In the genomic region with DNA sequence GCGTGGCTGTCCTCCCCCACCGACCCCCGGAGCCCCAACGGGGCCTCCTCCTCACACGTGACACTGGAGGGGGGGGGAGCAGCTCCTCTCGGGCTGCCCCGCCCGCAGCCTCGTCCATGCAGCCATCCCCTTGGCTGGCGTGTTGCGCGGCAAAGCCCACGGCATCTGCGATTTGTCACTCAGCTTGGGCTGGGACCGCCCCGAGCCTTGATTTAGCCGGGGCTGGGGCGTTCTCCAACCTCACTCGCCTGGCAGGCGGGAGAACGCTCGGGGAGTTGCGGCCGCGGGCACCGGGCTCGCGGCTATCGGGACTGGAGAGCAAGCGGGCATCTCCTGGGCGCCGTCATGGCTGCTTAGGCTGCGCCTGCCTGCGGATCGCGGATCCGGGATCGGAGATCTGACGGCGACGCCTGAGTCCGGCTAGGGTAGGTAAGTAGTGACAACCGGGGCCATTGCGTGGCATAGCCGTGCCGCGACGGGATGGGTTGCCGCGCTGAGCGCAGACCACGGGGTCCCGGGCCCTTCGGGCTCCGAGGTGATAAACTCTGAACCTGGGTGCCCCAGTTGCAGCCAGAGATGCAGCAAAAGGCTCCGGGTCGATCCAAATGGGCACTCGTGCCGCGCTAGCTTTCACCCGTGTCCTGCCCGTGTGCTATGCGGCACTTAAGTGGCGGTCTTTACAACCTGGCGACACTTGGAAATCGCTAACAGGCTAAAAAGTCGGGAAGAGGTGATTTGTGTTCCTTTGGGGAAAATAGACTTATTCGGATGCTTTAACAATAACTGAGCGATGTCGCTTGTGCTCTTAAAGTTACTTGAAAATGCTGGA, we compare ENCODE assay signal across 8 mouse cellular contexts. TPM values are rescaled to one million over a fixed set of nuclear protein-coding genes. Genes with fewer than 3 reads are reported as not detected.
A peak's percentile ranks its signal among the peaks of the same experiment; 100 is the strongest.
DNase-seq lines count a peak whose midpoint lies in the region; ATAC-seq and TF ChIP-seq lines count a peak whose summit lies in the region.

No protein-coding gene starts in this region.

- H3K4me2 ChIP-seq in hindbrain, embryonic 11.5 days (replicated peaks; ENCODE audit: low read depth, low read length), result peak overlapping the region; percentile 51
- H3K4me2 ChIP-seq in lung, embryonic 16.5 days (ENCODE audit: low read depth, low read length), result peak overlapping the region; percentile 64

- H3K4me1 ChIP-seq in hindbrain, embryonic 11.5 days (replicated peaks; ENCODE audit: control insufficient read depth, insufficient read depth, low read length), result no peaks in the 10 kb centered on the region
- no peaks in the 10 kb centered on the region for H3K4me1 ChIP-seq in lung, embryonic 16.5 days (replicated peaks; ENCODE audit: control insufficient read depth, insufficient read depth, low read length)

- no peak for TF ChIP-seq CTCF in Patski (IDR thresholded peaks at IDR 0.05)

- H3K9ac ChIP-seq in hindbrain, embryonic 11.5 days (ENCODE audit: low read depth, low read length), result peak overlapping the region; percentile 13
- H3K9ac ChIP-seq in lung, embryonic 16.5 days (ENCODE audit: low read length), result peak overlapping the region; percentile 85

- H3K36me3 ChIP-seq in hindbrain, embryonic 11.5 days (ENCODE audit: control insufficient read depth, insufficient read depth, low read length), result no peaks in the 10 kb centered on the region
- peaks cover 4% of the 10 kb centered on the region; the same call in 1 of the 2 replicates for H3K36me3 ChIP-seq in lung, embryonic 16.5 days (ENCODE audit: control insufficient read depth, insufficient read depth, low read length)

- no peaks in the 10 kb centered on the region for H3K27me3 ChIP-seq in Patski
- H3K27me3 ChIP-seq in hindbrain, embryonic 11.5 days (ENCODE audit: control insufficient read depth, insufficient read depth, low read length), result no peaks in the 10 kb centered on the region
- no peaks in the 10 kb centered on the region for H3K27me3 ChIP-seq in lung, embryonic 16.5 days (ENCODE audit: control insufficient read depth, insufficient read depth, low read depth, low read length)

- peak; percentile 74 for ATAC-seq in Patski
- ATAC-seq in hindbrain, embryonic 11.5 days (ENCODE audit: low FRiP score), result peak; percentile 93
- peak; percentile 97 for ATAC-seq in lung, embryonic 16.5 days (ENCODE audit: low read depth)

- peak overlapping the region; percentile 56 for H3K4me3 ChIP-seq in hindbrain, embryonic 11.5 days (ENCODE audit: low read depth, low read length)
- H3K4me3 ChIP-seq in lung, embryonic 16.5 days (ENCODE audit: low read length), result peak overlapping the region; percentile 71

- POLR2A ChIA-PET in Patski (lab: Charles Lee), result interaction anchor here (0.5 kb wide), 1 partner anchor 546 kb away, joined by 3 read pairs; no protein-coding TSS in a partner anchor

- no peak overlapping the region for H3K27ac ChIP-seq in hindbrain, embryonic 11.5 days (ENCODE audit: low read depth, low read length)
- H3K27ac ChIP-seq in lung, embryonic 16.5 days (ENCODE audit: low read length), result peak overlapping the region; percentile 75

- CTCF ChIA-PET in Patski (lab: Charles Lee), result no interaction called here

- 53% methylated on average over 68 of the region's 70 CpGs for WGBS in hindbrain, embryonic 11.5 days
- 46% methylated on average over 70 of the region's 70 CpGs for WGBS in lung, embryonic 16.5 days

- in situ Hi-C loops in Patski (cut with MboI; ENCODE audit: low pct_unique_long_range_greater_than_20kb), result loop anchor here (25.0 kb wide), 1 partner anchor 1296 kb away; no protein-coding TSS in a partner anchor

- no peak for DNase-seq in Patski (ENCODE audit: low read depth, low spot score)
- DNase-seq in cerebellum, adult 9-11 months, result peak; percentile 82
- peak; percentile 57 to 67 for DNase-seq in frontal cortex, postnatal 10 days (ENCODE audit: low spot score in 2 of 2)
- DNase-seq in hindbrain, embryonic 11.5 days (ENCODE audit: low spot score), result peak; percentile 80
- DNase-seq in layer of hippocampus, postnatal 14 days (ENCODE audit: low spot score in 2 of 2), result peak; percentile 61 to 77
- DNase-seq in ovary, postnatal 14 days (ENCODE audit: low spot score), result peak; percentile 64
- DNase-seq in thymus, postnatal 14 days, result peak; percentile 53

- H3K9me3 ChIP-seq in hindbrain, embryonic 11.5 days (ENCODE audit: control insufficient read depth, low read length), result no peaks in the 10 kb centered on the region
- H3K9me3 ChIP-seq in lung, embryonic 16.5 days (ENCODE audit: control insufficient read depth, low read length), result peaks cover 28% of the 10 kb centered on the region

RNA-seq across cellular contexts. Expression of a gene that starts 30.5 kb away (rescaled TPM):
- 0.73 TPM for polyA plus RNA-seq in Patski (2021)
- 94.8 and 98.9 TPM in 2 replicates for polyA plus RNA-seq in hindbrain, embryonic 11.5 days (2014; fragmentation: Nextera tagmentation; extraction: Ambion mirVana)
- 10 to 100 TPM; 38.4 to 39.4 TPM for total RNA-seq in layer of hippocampus, postnatal 14 days (2021)
- polyA plus RNA-seq in lung, embryonic 16.5 days (2015; fragmentation: Nextera tagmentation; extraction: Ambion mirVana), result 142 and 145 TPM in 2 replicates

Comparison
In these comparisons a context has a peak if more than half of its experiments do, and no peak if none do; other contexts are left out.
1. RNA of a gene that starts 30.5 kb away (polyA plus RNA-seq): 142 to 145 TPM in lung, embryonic 16.5 days and 94.8 to 98.9 TPM in hindbrain, embryonic 11.5 days; 0.73 TPM in Patski (single experiment); every median in the first group is over 10 times any median in the second.
2. Peak in every context shown above with its lines, with median percentiles within 50 percentile points of each other: ATAC-seq.